Mouse (Mus musculus) ES-Bruce4 (cell line): ENCODE measurements around the gene Atxn1. TPM values are rescaled to one million over a fixed set of nuclear protein-coding genes. Genes with fewer than 3 reads are reported as not detected.

Source experiments
- H3K27ac ChIP-seq: 2 replicates; pipeline ENCODE4 v1.5.1; 2012; ENCODE audit warnings: low read length, inconsistent platforms; ENCODE audit not compliant: insufficient read depth
- H3K27me3 ChIP-seq: 2 replicates; pipeline ENCODE4 v1.6.1; 2012; ENCODE audit warnings: mild to moderate bottlenecking, low read length, inconsistent platforms; ENCODE audit not compliant: control insufficient read depth, poor library complexity, insufficient read depth, severe bottlenecking
- H3K36me3 ChIP-seq: 2 replicates; pipeline ENCODE4 v1.6.1; 2012; ENCODE audit warnings: inconsistent platforms, mild to moderate bottlenecking, low read length, moderate library complexity; ENCODE audit not compliant: control insufficient read depth, poor library complexity, insufficient read depth, severe bottlenecking
- H3K4me1 ChIP-seq: one replicate; pipeline ENCODE4 v1.8.1; 2011; ENCODE audit warnings: low read length; ENCODE audit not compliant: control insufficient read depth, insufficient read depth
- H3K4me3 ChIP-seq: 2 replicates; pipeline ENCODE4 v1.5.1; 2011; ENCODE audit warnings: low read depth, mild to moderate bottlenecking, low read length
- H3K9ac ChIP-seq: 2 replicates; pipeline ENCODE4 v1.6.1; 2012; ENCODE audit warnings: low read depth, mild to moderate bottlenecking, inconsistent platforms; ENCODE audit not compliant: poor library complexity, severe bottlenecking
- H3K9me3 ChIP-seq: replicated peaks from 2 replicates; pipeline ENCODE4 v1.6.1; 2012; ENCODE audit warnings: mild to moderate bottlenecking, low read length, inconsistent platforms; ENCODE audit not compliant: control insufficient read depth, poor library complexity, insufficient read depth, severe bottlenecking
- CTCF ChIP-seq: IDR thresholded peaks from one replicate; pipeline ENCODE4 v1.8.1; 2011; ENCODE audit warnings: low read depth, low read length
- EP300 ChIP-seq: IDR thresholded peaks from 2 replicates; pipeline ENCODE4 v1.6.1; 2011; ENCODE audit warnings: low read depth, low read length; ENCODE audit not compliant: insufficient read depth
- POLR2A ChIP-seq: IDR thresholded peaks from one replicate; pipeline ENCODE4 v1.8.1; 2011; ENCODE audit warnings: low read length; ENCODE audit not compliant: insufficient read depth
- polyA plus RNA-seq: library from polyadenylated mRNA; stranded (reverse); fragments of >200 nt; gene quantifications from 2 replicates; pipeline ENCODE4 v1.2.4, GENCODE M21; 2011; ENCODE audit warnings: low read depth; ENCODE audit not compliant: missing spikeins, insufficient read depth, insufficient read length

Gene Atxn1
- polyA plus RNA-seq, 1 experiment, result 10.1 TPM

GRCm38 (mm10) chr13:45629750-45630149 is 335.1 kb downstream of the Atxn1 start:
- H3K9me3 ChIP-seq, result peaks cover under 1% of the 10 kb centered on the region; the same call in 1 of the 2 replicates
- H3K27ac ChIP-seq, result no peak overlapping the region
- H3K9ac ChIP-seq, result no peak overlapping the region
- no peak overlapping the region for H3K4me3 ChIP-seq
- no peaks in the 10 kb centered on the region for H3K27me3 ChIP-seq
- no peaks in the 10 kb centered on the region for H3K4me1 ChIP-seq
- no peaks in the 10 kb centered on the region for H3K36me3 ChIP-seq
- TF ChIP-seq CTCF (no peak), POLR2A (no peak), EP300 (no peak)

DNA sequence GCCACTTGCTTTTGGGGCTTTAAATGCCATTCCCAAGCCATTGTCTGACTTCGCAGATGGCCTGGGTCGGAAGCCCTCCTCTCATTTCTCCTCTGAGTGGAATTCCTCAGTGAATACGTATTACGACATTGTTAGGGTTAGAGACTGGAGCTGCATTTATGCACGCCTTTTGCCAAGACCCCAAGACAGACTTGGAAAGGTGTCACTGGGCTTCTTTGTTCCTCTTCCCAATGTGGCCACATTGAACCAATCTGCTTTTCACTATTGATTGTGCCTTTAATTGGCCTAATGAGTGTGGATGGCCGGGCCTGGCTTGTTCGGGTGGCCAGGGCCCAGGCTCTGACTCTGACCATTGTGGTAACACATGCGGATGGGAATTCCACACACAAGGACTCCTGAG is 336.5 kb downstream of the Atxn1 start:
- H3K9ac ChIP-seq, result no peak overlapping the region
- no peak for TF ChIP-seq CTCF
- no peak for TF ChIP-seq POLR2A
- no peak for TF ChIP-seq EP300
- no peaks in the 10 kb centered on the region for H3K36me3 ChIP-seq
- H3K27ac ChIP-seq, result no peak overlapping the region
- H3K27me3 ChIP-seq, result no peaks in the 10 kb centered on the region
- peaks cover 7% of the 10 kb centered on the region for H3K9me3 ChIP-seq
- H3K4me1 ChIP-seq, result no peaks in the 10 kb centered on the region
- H3K4me3 ChIP-seq, result no peak overlapping the region

- H3K27ac ChIP-seq, result no peak overlapping the region
- H3K9me3 ChIP-seq, result peaks cover 10% of the 10 kb centered on the region
- no peaks in the 10 kb centered on the region for H3K27me3 ChIP-seq
- H3K4me3 ChIP-seq, result no peak overlapping the region
- no peaks in the 10 kb centered on the region for H3K36me3 ChIP-seq
- TF ChIP-seq POLR2A, result no peak
- no peak for TF ChIP-seq EP300
- no peak for TF ChIP-seq CTCF
- H3K4me1 ChIP-seq, result no peaks in the 10 kb centered on the region
- no peak overlapping the region for H3K9ac ChIP-seq
These were observed 337.5 kb downstream of the Atxn1 start for GRCm38 (mm10) chr13:45627206-45627751.

GRCm38 (mm10) chr13:45625740-45626139 is 339.1 kb downstream of the Atxn1 start:
- no peak for TF ChIP-seq CTCF
- TF ChIP-seq EP300, result no peak
- TF ChIP-seq POLR2A, result no peak
- no peak overlapping the region for H3K9ac ChIP-seq
- no peaks in the 10 kb centered on the region for H3K4me1 ChIP-seq
- H3K27ac ChIP-seq, result no peak overlapping the region
- no peak overlapping the region for H3K4me3 ChIP-seq
- H3K27me3 ChIP-seq, result no peaks in the 10 kb centered on the region
- H3K9me3 ChIP-seq, result peaks cover 10% of the 10 kb centered on the region
- no peaks in the 10 kb centered on the region for H3K36me3 ChIP-seq

DNA sequence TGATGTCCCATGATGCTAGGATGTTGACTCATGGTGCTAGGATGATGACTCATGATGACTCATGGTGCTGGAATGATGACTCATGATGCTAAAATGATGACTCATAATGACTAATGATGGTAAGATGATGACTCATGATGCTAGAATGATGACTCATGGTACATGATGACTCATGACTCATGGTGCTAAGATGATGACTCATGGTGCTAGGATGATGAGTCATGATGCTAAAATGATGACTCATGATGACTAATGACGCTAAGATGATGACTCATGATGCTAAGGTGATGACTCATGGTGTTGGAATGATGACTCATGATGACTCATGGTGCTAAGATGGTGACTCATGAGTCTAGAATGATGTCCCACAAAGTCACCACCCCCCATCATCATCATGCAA is 341.0 kb downstream of the Atxn1 start:
- TF ChIP-seq POLR2A, result no peak
- no peak for TF ChIP-seq CTCF
- TF ChIP-seq EP300, result no peak
- Histone ChIP-seq H3K36me3 (no peaks in the 10 kb centered on the region), H3K27ac (peak overlapping the region; percentile 65; the same call in 1 of the 2 replicates), H3K4me1 (no peaks in the 10 kb centered on the region), H3K4me3 (no peak overlapping the region), H3K27me3 (no peaks in the 10 kb centered on the region), H3K9ac (no peak overlapping the region), H3K9me3 (peaks cover 10% of the 10 kb centered on the region)

- TF ChIP-seq CTCF (no peak), POLR2A (no peak), EP300 (no peak)
- H3K27ac ChIP-seq, result no peak overlapping the region
- no peaks in the 10 kb centered on the region for H3K36me3 ChIP-seq
These were observed 341.8 kb downstream of the Atxn1 start for GRCm38 (mm10) chr13:45622871-45623546.

More at GRCm38 (mm10) chr13:45622871-45623546, 341.8 kb downstream of the Atxn1 start:
- H3K27me3 ChIP-seq, result no peaks in the 10 kb centered on the region
- no peaks in the 10 kb centered on the region for H3K4me1 ChIP-seq
- H3K9me3 ChIP-seq, result peaks cover 10% of the 10 kb centered on the region
- no peak overlapping the region for H3K9ac ChIP-seq
- H3K4me3 ChIP-seq, result no peak overlapping the region
